Mouse (Mus musculus) bone marrow, adult 2 months (tissue): ENCODE measurements around the gene Lurap1l. TPM values are rescaled to one million over a fixed set of nuclear protein-coding genes. Genes with fewer than 3 reads are reported as not detected.

ENCODE experiments used
- H3K27ac ChIP-seq: fragments of 200-500 bp; 2 replicates; pipeline ENCODE4 v1.5.1; 2012; ENCODE audit warnings: low read depth, mild to moderate bottlenecking, control low read depth, inconsistent platforms, low read length; ENCODE audit not compliant: control insufficient read depth, poor library complexity, insufficient read depth
- H3K4me1 ChIP-seq: fragments of 200-500 bp; 2 replicates; pipeline ENCODE4 v1.6.1; 2011; ENCODE audit warnings: low read length; ENCODE audit not compliant: control insufficient read depth, insufficient read depth
- H3K4me3 ChIP-seq: fragments of 200-500 bp; replicated peaks from 2 replicates; pipeline ENCODE3; 2011; ENCODE audit warnings: mild to moderate bottlenecking, low read depth, low read length, control low read depth; ENCODE audit not compliant: control insufficient read depth
- CTCF ChIP-seq: fragments of 200-500 bp; IDR thresholded peaks from 2 replicates; pipeline ENCODE4 v1.5.1; 2011; ENCODE audit warnings: low read length, control low read depth; ENCODE audit not compliant: control insufficient read depth, insufficient read depth
- POLR2A ChIP-seq: fragments of 200-500 bp; IDR thresholded peaks from 2 replicates; pipeline ENCODE4 v1.6.1; 2011; ENCODE audit warnings: low read depth, mild to moderate bottlenecking, control low read depth, low read length, borderline replicate concordance; ENCODE audit not compliant: control insufficient read depth
- WGBS: fragments of 180-500 bp; shearing (Covaris S2); methylation state at CpG from one replicate; pipeline ENCODE4 v1.1.7; 2018; 5-methylcytosine and 5-hydroxymethylcytosine counted together
- polyA plus RNA-seq: library from polyadenylated mRNA; stranded (reverse); fragments of >200 nt; gene quantifications from 2 replicates; pipeline ENCODE4 v1.2.4, GENCODE M21; 2011; ENCODE audit warnings: low replicate concordance; ENCODE audit not compliant: missing spikeins, insufficient read depth, insufficient read length

The Lurap1l gene
- polyA plus RNA-seq, 1 experiment = 0.82 TPM

DNA sequence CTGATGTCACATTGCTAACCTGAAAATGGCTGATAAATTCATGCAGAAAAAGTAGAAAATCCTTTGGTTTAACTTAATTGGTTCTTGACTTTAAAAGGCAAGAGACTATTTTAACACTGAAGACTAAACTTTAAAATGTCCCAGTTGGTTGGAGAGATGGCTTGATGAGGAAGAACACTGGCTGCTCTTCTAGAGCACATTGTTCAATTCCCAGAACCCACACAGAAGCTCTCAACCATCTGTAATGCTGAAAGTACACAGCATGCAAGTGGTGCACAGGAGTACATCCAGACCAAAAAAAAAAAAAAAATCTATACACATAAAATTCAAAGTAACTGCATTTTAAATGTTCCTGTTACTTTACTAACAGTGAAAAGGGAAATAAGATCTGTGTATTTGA is 34.2 kb downstream of the Lurap1l start:
- TF ChIP-seq CTCF = no peak
- TF ChIP-seq POLR2A = no peak
- no peak overlapping the region for H3K27ac ChIP-seq

DNA sequence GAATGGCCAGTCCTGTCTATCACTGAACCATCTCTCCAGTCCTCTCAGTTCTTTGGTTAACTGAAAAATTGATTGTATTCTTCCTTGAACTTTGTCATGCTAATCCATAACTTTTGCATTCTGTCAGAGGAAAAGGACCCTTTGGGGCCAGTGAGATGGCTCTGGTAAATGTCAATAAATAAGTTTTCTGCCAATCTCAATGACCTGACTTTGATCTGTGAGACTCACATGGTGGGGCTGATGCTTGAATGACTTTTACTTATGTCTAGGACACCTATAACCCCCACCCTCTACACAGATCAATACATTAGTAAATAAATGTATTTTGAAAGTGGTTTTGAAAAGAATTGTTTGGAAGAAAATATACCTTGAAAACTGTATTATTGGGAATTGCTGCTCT is 38.7 kb downstream of the Lurap1l start:
- Histone ChIP-seq H3K4me3 (no peak overlapping the region), H3K4me1 (no peaks in the 10 kb centered on the region), H3K27ac (no peak overlapping the region)
- TF ChIP-seq CTCF (no peak), POLR2A (no peak)

More for the DNA sequence above, 34.2 kb downstream of the Lurap1l start:
- H3K4me1 ChIP-seq = no peaks in the 10 kb centered on the region
- no peak overlapping the region for H3K4me3 ChIP-seq

DNA sequence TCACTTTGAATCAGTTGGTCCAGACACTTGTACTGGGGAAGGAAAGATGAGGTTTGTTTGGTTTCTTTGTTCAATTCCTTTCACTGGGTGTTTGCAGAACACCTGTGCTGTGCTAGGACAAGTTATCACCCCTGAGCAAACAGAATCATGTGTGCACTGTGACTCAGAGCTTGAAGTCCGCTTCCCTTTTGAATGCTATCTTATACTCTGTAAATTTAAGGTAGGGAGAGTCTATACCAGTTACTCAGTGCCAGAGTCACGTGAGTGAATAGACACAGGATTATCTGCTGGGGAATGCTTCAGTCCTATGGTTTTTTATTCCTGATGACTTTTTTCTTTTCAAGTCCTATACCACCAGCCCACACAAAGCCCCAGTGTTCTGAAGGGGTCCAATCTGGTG is 39.3 kb downstream of the Lurap1l start:
- no peaks in the 10 kb centered on the region for H3K4me1 ChIP-seq
- 67% methylated on average over 2 of the region's 2 CpGs for WGBS
- TF ChIP-seq POLR2A (no peak), CTCF (no peak)
- no peak overlapping the region for H3K27ac ChIP-seq
- H3K4me3 ChIP-seq = no peak overlapping the region

DNA sequence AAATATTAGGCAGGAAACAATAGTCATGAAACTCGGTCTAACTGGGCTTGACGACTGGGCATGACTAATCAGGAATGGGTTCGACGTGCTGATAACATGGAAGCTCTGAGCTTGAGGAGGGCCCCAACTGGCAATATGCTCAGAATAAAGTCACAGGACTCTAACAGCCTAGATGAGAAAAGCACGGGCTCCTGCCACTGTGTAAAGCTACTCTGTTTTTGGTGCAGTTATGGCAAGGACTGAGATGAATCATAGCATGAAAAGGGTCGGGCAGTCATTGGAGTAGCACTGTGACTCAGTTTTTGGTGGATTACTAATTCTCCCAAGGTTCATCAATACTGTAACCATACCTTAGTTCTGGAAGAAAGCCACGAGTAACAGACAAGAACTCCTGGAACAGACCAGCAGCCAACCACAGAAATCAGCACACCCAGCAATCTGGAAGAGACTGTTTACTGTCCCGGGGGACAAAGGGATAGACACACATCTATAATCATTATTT is 39.9 kb downstream of the Lurap1l start:
- TF ChIP-seq CTCF (no peak), POLR2A (no peak)
- WGBS = 27% methylated on average over 8 of the region's 8 CpGs
- H3K27ac ChIP-seq = no peak overlapping the region
- no peak overlapping the region for H3K4me3 ChIP-seq
- no peaks in the 10 kb centered on the region for H3K4me1 ChIP-seq

DNA sequence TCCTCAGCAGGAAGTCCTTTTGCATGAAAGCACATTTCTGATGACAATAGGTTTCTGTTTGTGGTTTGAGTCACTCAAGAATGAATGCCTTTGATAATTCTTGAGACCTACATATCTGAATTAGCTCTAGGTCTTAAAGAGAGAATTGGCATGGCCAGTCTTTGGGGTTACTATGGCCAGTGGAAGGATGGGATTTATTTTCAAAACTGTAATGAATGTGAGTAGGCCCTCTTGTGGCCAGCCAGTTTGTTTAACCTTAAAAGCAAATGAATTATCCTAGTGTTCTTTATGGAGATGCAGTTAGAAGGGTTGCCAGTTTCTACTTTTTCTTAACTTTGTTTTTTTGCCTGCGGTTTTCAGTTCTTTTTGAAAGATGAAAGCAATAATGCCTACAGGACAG is 42.2 kb downstream of the Lurap1l start:
- H3K4me3 ChIP-seq = no peak overlapping the region
- WGBS = 69% methylated on average over 1 of the region's 1 CpGs
- no peak overlapping the region for H3K27ac ChIP-seq
- no peaks in the 10 kb centered on the region for H3K4me1 ChIP-seq
- TF ChIP-seq POLR2A = no peak
- no peak for TF ChIP-seq CTCF

DNA sequence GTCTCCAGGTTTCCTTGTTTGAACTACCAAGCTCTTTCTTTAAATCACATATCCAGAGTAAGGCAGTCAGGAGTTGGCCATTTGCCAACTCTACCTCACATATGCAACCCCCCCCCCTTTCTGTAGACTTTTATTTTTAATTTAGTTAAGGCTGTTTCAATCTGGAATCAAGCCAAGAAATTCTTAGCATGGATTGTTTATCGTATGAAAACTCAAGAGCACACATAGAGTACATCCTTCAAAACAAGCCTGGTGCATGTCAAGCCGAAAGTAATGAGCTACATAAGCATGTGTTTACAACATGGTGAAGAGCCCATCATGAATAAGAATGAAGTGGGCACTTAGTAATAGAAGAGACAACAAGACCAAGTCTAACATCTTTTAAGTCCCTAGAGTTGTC is 45.5 kb downstream of the Lurap1l start:
- no peak overlapping the region for H3K27ac ChIP-seq
- no peak for TF ChIP-seq POLR2A
- no peak for TF ChIP-seq CTCF
- H3K4me3 ChIP-seq = no peak overlapping the region
- WGBS = 75% methylated on average over 2 of the region's 2 CpGs
- no peaks in the 10 kb centered on the region for H3K4me1 ChIP-seq

DNA sequence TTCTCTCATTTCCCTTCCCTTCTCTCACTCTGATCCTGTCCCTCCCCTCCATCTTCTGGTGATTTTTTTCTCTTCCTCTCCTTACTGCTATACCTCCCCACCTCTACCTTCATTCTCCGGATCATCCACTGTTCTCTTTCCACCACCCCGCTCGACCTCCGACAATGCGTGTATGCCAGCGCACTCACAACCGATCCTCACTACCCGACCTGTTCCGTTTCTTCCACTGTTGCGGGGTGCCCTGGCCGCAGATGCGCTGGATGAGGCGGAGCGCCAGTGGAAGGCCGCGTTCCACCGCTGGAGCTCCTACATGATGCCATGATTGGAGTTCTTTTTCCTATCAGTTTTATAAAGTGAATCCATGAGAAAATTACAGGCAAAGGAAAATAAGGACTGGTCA is 57.1 kb downstream of the Lurap1l start:
- Histone ChIP-seq H3K27ac (no peak overlapping the region), H3K4me3 (no peak overlapping the region), H3K4me1 (no peaks in the 10 kb centered on the region)
- TF ChIP-seq CTCF (no peak), POLR2A (no peak)
- 89% methylated on average over 17 of the region's 17 CpGs for WGBS

DNA sequence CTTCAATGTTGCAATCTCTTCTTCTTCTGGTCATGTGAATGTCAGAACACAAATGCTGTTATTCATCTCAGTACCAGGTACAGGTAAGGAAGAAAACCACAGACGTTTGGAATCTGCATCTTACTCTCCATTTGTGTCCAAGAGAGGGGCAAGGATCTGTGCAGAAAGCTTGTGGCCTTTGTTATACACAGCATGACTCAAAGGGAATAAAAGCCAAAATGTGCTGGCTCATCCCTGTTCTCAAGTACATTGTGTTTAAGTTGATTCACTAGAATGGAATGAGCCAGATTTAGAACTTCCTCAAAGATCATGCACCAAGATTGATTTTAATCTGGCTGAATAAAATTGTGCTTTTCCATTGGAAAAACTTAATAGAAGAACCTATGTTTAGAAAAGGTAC is 61.4 kb downstream of the Lurap1l start:
- 30% methylated on average over 1 of the region's 1 CpGs for WGBS
- Histone ChIP-seq H3K27ac (no peak overlapping the region), H3K4me1 (no peaks in the 10 kb centered on the region), H3K4me3 (no peak overlapping the region)
- TF ChIP-seq POLR2A (no peak), CTCF (no peak)

DNA sequence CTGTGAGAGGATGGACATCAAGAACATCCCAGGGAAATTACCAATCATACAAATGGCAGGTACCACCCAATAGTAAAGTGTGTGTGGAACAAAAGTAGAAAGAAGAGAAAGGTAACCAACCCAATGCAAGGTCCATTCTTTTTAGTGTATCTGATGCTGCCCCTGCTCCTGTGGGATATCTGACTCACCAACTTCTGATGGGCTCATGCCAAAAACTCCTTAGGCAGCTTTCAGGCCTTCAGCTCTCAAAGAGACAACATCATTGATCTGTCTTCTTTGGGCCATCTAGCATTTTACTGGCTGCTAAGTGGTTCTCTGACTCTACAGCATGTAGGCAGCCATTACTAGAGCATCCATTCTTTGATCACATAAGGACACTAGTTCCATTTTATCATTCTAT is 63.5 kb downstream of the Lurap1l start:
- H3K4me1 ChIP-seq = no peaks in the 10 kb centered on the region
- no peak overlapping the region for H3K4me3 ChIP-seq
- H3K27ac ChIP-seq = no peak overlapping the region
- TF ChIP-seq CTCF (no peak), POLR2A (no peak)

DNA sequence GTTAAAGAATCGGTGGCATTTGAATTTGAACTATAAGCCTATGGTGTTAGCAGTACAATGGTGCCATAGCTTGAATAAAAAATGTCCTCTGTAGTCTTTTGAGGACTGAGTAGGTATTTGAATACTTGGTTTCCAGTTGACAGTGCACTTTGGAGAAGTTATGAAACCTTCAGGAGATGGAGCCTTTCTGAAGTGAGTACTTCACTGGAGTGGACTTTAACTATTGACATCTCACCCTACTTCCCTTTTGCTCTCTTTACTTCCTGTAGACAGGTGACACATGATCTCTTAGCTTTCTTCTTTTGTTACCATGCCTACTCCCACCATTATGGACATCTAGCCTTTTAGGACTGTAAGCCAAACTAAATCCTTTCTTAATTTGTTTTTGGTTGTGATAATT is 80.4 kb downstream of the Lurap1l start:
- WGBS = 48% methylated on average over 1 of the region's 1 CpGs
- Histone ChIP-seq H3K27ac (no peak overlapping the region), H3K4me3 (no peak overlapping the region), H3K4me1 (no peaks in the 10 kb centered on the region)
- TF ChIP-seq CTCF (no peak), POLR2A (no peak)
